Mouse (Mus musculus) kidney, adult 2 months (tissue): ENCODE data around the gene Sarm1.

ENCODE experiments used
- CTCF ChIP-seq: fragments of 200-500 bp; conservative IDR thresholded peaks from 2 replicates; pipeline ENCODE4 v1.5.1; 2011; ENCODE audit warnings: low read depth, mild to moderate bottlenecking, control low read depth, low read length, moderate library complexity, mixed read lengths; ENCODE audit not compliant: insufficient read depth, insufficient read length
- POLR2A ChIP-seq: fragments of 200-500 bp; IDR thresholded peaks from one replicate; pipeline ENCODE4 v1.6.1; 2011; ENCODE audit warnings: low read depth, low read length, control low read depth

GRCm38 (mm10) chr11:78488168-78488567 lies 9.4 kb downstream of the Sarm1 start:
- peak; percentile 90 for TF ChIP-seq CTCF
- TF ChIP-seq POLR2A, result no peak
